Mouse (Mus musculus) cerebellum, adult 2 months (tissue): ENCODE measurements at regions not wholly inside any gene's neighbourhood (a gene's known extent, or its start where the extent isn't known, plus 50 kb on each side); places are given as distances from the start of the nearest gene placed in this dataset.

Source experiments
- CTCF ChIP-seq: fragments of 200-500 bp; IDR thresholded peaks from 2 replicates; pipeline ENCODE4 v1.5.1; 2011; ENCODE audit warnings: low read depth, mild to moderate bottlenecking, control low read depth, low read length, moderate library complexity, borderline replicate concordance; ENCODE audit not compliant: insufficient read depth
- POLR2A ChIP-seq: fragments of 200-500 bp; IDR thresholded peaks from 2 replicates; pipeline ENCODE4 v1.6.1; 2011; ENCODE audit warnings: low read length, control low read depth, borderline replicate concordance; ENCODE audit not compliant: insufficient read depth

DNA sequence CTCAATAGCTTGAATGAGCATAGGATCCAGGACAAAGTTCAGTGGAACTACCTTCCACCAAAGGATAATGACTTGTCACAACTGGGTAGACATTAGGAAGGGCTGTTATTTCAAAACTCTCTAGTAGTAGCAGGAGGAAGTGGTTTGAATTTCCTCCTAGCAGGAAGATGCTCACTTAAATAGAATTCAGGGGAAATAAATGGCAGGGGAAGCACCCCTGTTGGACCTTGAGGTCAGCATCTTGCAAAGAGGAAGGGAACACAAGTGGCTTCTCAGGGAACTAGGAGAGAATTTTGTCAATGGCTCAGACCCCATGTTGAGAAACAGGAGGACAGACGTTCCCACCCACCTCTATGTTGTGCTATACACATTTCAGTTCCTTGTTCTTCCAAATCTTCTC lies 178.4 kb upstream of the Jun start:
- no peak for TF ChIP-seq POLR2A
- TF ChIP-seq CTCF: no peak
